ENCODE assay signal across 15 mouse cellular contexts in the genomic region with DNA sequence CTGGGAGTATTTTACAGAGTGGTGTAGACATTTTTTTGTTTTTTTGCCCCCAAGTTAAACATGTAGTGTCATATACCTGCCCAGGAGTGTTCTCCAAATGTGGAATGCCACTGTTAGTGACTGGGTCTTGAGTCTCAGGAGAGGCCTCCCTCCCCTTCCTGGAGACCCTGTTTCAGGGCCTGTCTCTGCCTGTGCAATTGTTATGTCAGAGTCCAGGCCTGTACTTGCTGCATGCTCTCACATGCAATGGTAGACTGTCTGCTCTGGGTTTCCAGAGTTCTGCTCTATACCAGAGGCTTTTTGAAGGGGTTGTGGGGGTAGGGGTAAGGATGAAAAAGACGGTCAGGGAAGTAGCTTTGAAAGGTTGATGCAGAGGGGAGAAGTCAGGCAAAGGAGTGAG. TPM values are rescaled to one million over a fixed set of nuclear protein-coding genes. Genes with fewer than 3 reads are reported as not detected.
DNase-seq lines count a peak whose midpoint lies in the region; ATAC-seq lines count a peak whose summit lies in the region.
"Had no signal": no experiment of that assay in that cellular context is flagged by ENCODE, and none has a peak within 500 bp of the region (broad histone marks: within the 10 kb centered on the region; RNA-seq: fewer than 3 reads in every experiment).

No protein-coding gene starts in this region.

- H3K36me3 ChIP-seq in forebrain, embryonic 13.5 days (ENCODE audit: poor library complexity, severe bottlenecking), result peaks cover 21% of the 10 kb centered on the region
- H3K36me3 ChIP-seq in forebrain, embryonic 15.5 days, result no peaks in the 10 kb centered on the region
- H3K36me3 ChIP-seq in heart, embryonic 16.5 days (ENCODE audit: control insufficient read depth, insufficient read depth), result peaks cover 10% of the 10 kb centered on the region
- H3K36me3 ChIP-seq in intestine, embryonic 16.5 days (ENCODE audit: control insufficient read depth, insufficient read depth, low read length), result no peaks in the 10 kb centered on the region
- H3K36me3 ChIP-seq: liver, embryonic 13.5 days had no signal

- H3K27me3 ChIP-seq in forebrain, embryonic 13.5 days, result no peaks in the 10 kb centered on the region
- no peaks in the 10 kb centered on the region for H3K27me3 ChIP-seq in forebrain, embryonic 15.5 days
- H3K27me3 ChIP-seq in heart, embryonic 16.5 days (ENCODE audit: control insufficient read depth, insufficient read depth, low read length), result no peaks in the 10 kb centered on the region
- H3K27me3 ChIP-seq in intestine, embryonic 16.5 days (replicated peaks; ENCODE audit: control insufficient read depth, insufficient read depth, low read length), result no peaks in the 10 kb centered on the region
- H3K27me3 ChIP-seq: liver, embryonic 13.5 days had no signal

- H3K4me3 ChIP-seq in forebrain, embryonic 13.5 days, result no peak overlapping the region
- H3K4me3 ChIP-seq in forebrain, embryonic 15.5 days, result no peak overlapping the region
- no peak overlapping the region for H3K4me3 ChIP-seq in heart, embryonic 16.5 days (ENCODE audit: low read length)
- peak overlapping the region; percentile 22 for H3K4me3 ChIP-seq in intestine, embryonic 16.5 days (ENCODE audit: low read length)
- H3K4me3 ChIP-seq: erythroblast, embryonic 14.5 days; liver, embryonic 13.5 days had no signal

- WGBS in forebrain, embryonic 13.5 days, result 64% methylated on average over 1 of the region's 1 CpGs
- WGBS in forebrain, embryonic 15.5 days, result 69% methylated on average over 1 of the region's 1 CpGs
- 57% methylated on average over 1 of the region's 1 CpGs for WGBS in heart, embryonic 16.5 days
- WGBS in intestine, embryonic 16.5 days, result 55% methylated on average over 1 of the region's 1 CpGs

- DNase-seq in heart, postnatal 4 days, result no peak
- peak; percentile 3 for DNase-seq in CD4-positive helper T cell, adult 2 months (ENCODE audit: low read depth, low spot score)
- DNase-seq in left cerebral cortex, postnatal 14 days (ENCODE audit: low spot score in 2 of 2), result no peak
- no peak for DNase-seq in thymus, postnatal 25 days
- DNase-seq: kidney, adult 11 months; liver, embryonic 13.5 days; retina, postnatal 1 day; spleen, adult 18-20 months had no signal

- intact Hi-C loops in left cerebral cortex, postnatal 14 days (cut with DNase I), result no loop called here

- peaks cover 66% of the 10 kb centered on the region for H3K4me1 ChIP-seq in forebrain, embryonic 13.5 days
- H3K4me1 ChIP-seq in forebrain, embryonic 15.5 days, result peaks cover 27% of the 10 kb centered on the region
- H3K4me1 ChIP-seq in heart, embryonic 16.5 days (ENCODE audit: control insufficient read depth, insufficient read depth, low read length), result peaks cover 49% of the 10 kb centered on the region
- H3K4me1 ChIP-seq in intestine, embryonic 16.5 days (ENCODE audit: control insufficient read depth, insufficient read depth, low read length), result no peaks in the 10 kb centered on the region

- no peaks in the 10 kb centered on the region for H3K9me3 ChIP-seq in forebrain, embryonic 13.5 days (replicated peaks)
- H3K9me3 ChIP-seq in forebrain, embryonic 15.5 days, result no peaks in the 10 kb centered on the region
- H3K9me3 ChIP-seq in heart, embryonic 16.5 days (replicated peaks; ENCODE audit: control insufficient read depth, low read length), result no peaks in the 10 kb centered on the region
- H3K9me3 ChIP-seq in intestine, embryonic 16.5 days (ENCODE audit: control insufficient read depth, low read length), result no peaks in the 10 kb centered on the region
- H3K9me3 ChIP-seq: liver, embryonic 13.5 days had no signal

- peak overlapping the region; percentile 27; the same call in 1 of the 2 replicates for H3K4me2 ChIP-seq in forebrain, embryonic 13.5 days
- no peak overlapping the region for H3K4me2 ChIP-seq in forebrain, embryonic 15.5 days (replicated peaks)
- H3K4me2 ChIP-seq in heart, embryonic 16.5 days (ENCODE audit: low read depth, low read length), result peak overlapping the region; percentile 41
- no peak overlapping the region for H3K4me2 ChIP-seq in intestine, embryonic 16.5 days (ENCODE audit: low read depth, low read length)
- H3K4me2 ChIP-seq: liver, embryonic 13.5 days; midbrain, embryonic 11.5 days had no signal

- H3K27ac ChIP-seq in forebrain, embryonic 13.5 days, result no peak overlapping the region
- H3K27ac ChIP-seq in forebrain, embryonic 15.5 days (replicated peaks), result no peak overlapping the region
- peak overlapping the region; percentile 96 for H3K27ac ChIP-seq in heart, embryonic 16.5 days (ENCODE audit: low read length)
- H3K27ac ChIP-seq in intestine, embryonic 16.5 days (ENCODE audit: low read length), result 0 out of 2 replicates have a peak overlapping the region, but pooled peaks have one; percentile 20
- H3K27ac ChIP-seq: liver, embryonic 13.5 days had no signal

- no peak overlapping the region for H3K9ac ChIP-seq in forebrain, embryonic 13.5 days
- H3K9ac ChIP-seq in forebrain, embryonic 15.5 days (replicated peaks), result no peak overlapping the region
- peak overlapping the region; percentile 65 for H3K9ac ChIP-seq in heart, embryonic 16.5 days (ENCODE audit: low read length)
- H3K9ac ChIP-seq in intestine, embryonic 16.5 days (ENCODE audit: low read depth, low read length), result peak overlapping the region; percentile 27; the same call in 1 of the 2 replicates
- H3K9ac ChIP-seq: liver, embryonic 13.5 days had no signal

- no peak for ATAC-seq in forebrain, embryonic 13.5 days
- ATAC-seq in forebrain, embryonic 15.5 days (replicated peaks), result no peak
- no peak for ATAC-seq in heart, embryonic 16.5 days (replicated peaks; ENCODE audit: extremely low read depth, insufficient read depth, low FRiP score)
- ATAC-seq in intestine, embryonic 16.5 days, result no peak

RNA-seq across cellular contexts. Expression of a gene that starts 6.8 kb away (rescaled TPM):
- 1.2 and 1.5 TPM in 2 replicates for polyA plus RNA-seq in forebrain, embryonic 13.5 days (2015; fragmentation: Nextera tagmentation; extraction: Ambion mirVana)
- polyA plus RNA-seq in forebrain, embryonic 15.5 days (2015; fragmentation: Nextera tagmentation; extraction: Ambion mirVana), result 0.65 and 0.78 TPM in 2 replicates
- 2.2 TPM in 2 replicates for polyA plus RNA-seq in heart, embryonic 16.5 days (2015; fragmentation: Nextera tagmentation; extraction: Ambion mirVana)
- 1 to 10 TPM; 1.8 to 2.6 TPM for total RNA-seq in heart, postnatal 4 days (2021)
- polyA plus RNA-seq in intestine, embryonic 16.5 days (2015; fragmentation: Nextera tagmentation; extraction: Ambion mirVana), result 1.0 and 1.5 TPM in 2 replicates
- total RNA-seq in left cerebral cortex, postnatal 14 days (2021), result under 1 TPM in 1 of 2 experiments, not detected in 1; 0.36 TPM
- total RNA-seq: left cerebral cortex, adult 2 months had no signal

RNA-seq across cellular contexts. Expression of a gene that starts 27.8 kb away (rescaled TPM):
- polyA plus RNA-seq in forebrain, embryonic 13.5 days (2015; fragmentation: Nextera tagmentation; extraction: Ambion mirVana), result 8.6 and 9.7 TPM in 2 replicates
- 5.1 and 6.3 TPM in 2 replicates for polyA plus RNA-seq in forebrain, embryonic 15.5 days (2015; fragmentation: Nextera tagmentation; extraction: Ambion mirVana)
- polyA plus RNA-seq in heart, embryonic 16.5 days (2015; fragmentation: Nextera tagmentation; extraction: Ambion mirVana), result 11.7 and 15.5 TPM in 2 replicates
- total RNA-seq in heart, postnatal 4 days (2021), result 10 to 100 TPM; 11.3 to 13.8 TPM
- 10.9 and 11.0 TPM in 2 replicates for polyA plus RNA-seq in intestine, embryonic 16.5 days (2015; fragmentation: Nextera tagmentation; extraction: Ambion mirVana)
- 1 to 10 TPM; 5.7 to 5.8 TPM for total RNA-seq in left cerebral cortex, postnatal 14 days (2021)

Comparison
In these comparisons a context has a peak if more than half of its experiments do, and no peak if none do; other contexts are left out.
1. H3K4me2 ChIP-seq: peak in forebrain, embryonic 13.5 days (single experiment) and heart, embryonic 16.5 days (single experiment); none in forebrain, embryonic 15.5 days (single experiment) and intestine, embryonic 16.5 days (single experiment).
2. H3K27ac ChIP-seq: peak in heart, embryonic 16.5 days (single experiment) and intestine, embryonic 16.5 days (single experiment); none in forebrain, embryonic 13.5 days (single experiment) and forebrain, embryonic 15.5 days (single experiment).
3. H3K9ac ChIP-seq: peak in heart, embryonic 16.5 days (single experiment) and intestine, embryonic 16.5 days (single experiment); none in forebrain, embryonic 13.5 days (single experiment) and forebrain, embryonic 15.5 days (single experiment).